Mouse (Mus musculus): ENCODE results near the gene Pnrc1.

Gene Pnrc1

GRCm38 (mm10) chr4:33221847-33222246, 68.1 kb downstream of the Pnrc1 start:
- DNase-seq = no peak

- peak in 1 of 2 experiments; percentile 29 for DNase-seq
These were observed 80.8 kb downstream of the Pnrc1 start, which contains the start of gene Srsf12 for GRCm38 (mm10) chr4:33208881-33209841. Gene Srsf12, plus strand, starts transcription at chr4:33208991.

GRCm38 (mm10) chr4:33207551-33207950, 82.4 kb downstream of the Pnrc1 start:
- DNase-seq = no peak

GRCm38 (mm10) chr4:33204682-33205081, 85.3 kb downstream of the Pnrc1 start:
- peak; percentile 59 to 83 for DNase-seq

GRCm38 (mm10) chr4:33198117-33198516, 91.8 kb downstream of the Pnrc1 start:
- DNase-seq = no peak
